Mouse (Mus musculus): ENCODE measurements at regions not wholly inside any gene's neighbourhood (a gene's known extent, or its start where the extent isn't known, plus 50 kb on each side); places are given as distances from the start of the nearest gene placed in this dataset.

- ATAC-seq (ENCODE audit: low read depth) = no peak
- WGBS = 46% methylated on average over 5 of the region's 5 CpGs
- no peak for DNase-seq (ENCODE audit: low spot score)
- Histone ChIP-seq H3K4me1 (ENCODE audit: control insufficient read depth, insufficient read depth, low read length) (no peaks in the 10 kb centered on the region), H3K36me3 (ENCODE audit: control insufficient read depth, insufficient read depth, low read length) (no peaks in the 10 kb centered on the region), H3K4me2 (ENCODE audit: low read depth, low read length) (no peak overlapping the region), H3K4me3 (ENCODE audit: low read depth, low read length) (no peak overlapping the region), H3K27ac (replicated peaks; ENCODE audit: low read depth, low read length) (no peak overlapping the region), H3K9me3 (ENCODE audit: control insufficient read depth, low read length) (0 out of 2 replicates have a peak, but pooled peaks cover 5% of the 10 kb centered on the region), H3K9ac (ENCODE audit: low read depth, low read length) (no peak overlapping the region), H3K27me3 (replicated peaks; ENCODE audit: control insufficient read depth, insufficient read depth, low read length) (no peaks in the 10 kb centered on the region)
Observed at GRCm38 (mm10) chr19:44626261-44626660, 63.6 kb downstream of the Hif1an start.

DNA sequence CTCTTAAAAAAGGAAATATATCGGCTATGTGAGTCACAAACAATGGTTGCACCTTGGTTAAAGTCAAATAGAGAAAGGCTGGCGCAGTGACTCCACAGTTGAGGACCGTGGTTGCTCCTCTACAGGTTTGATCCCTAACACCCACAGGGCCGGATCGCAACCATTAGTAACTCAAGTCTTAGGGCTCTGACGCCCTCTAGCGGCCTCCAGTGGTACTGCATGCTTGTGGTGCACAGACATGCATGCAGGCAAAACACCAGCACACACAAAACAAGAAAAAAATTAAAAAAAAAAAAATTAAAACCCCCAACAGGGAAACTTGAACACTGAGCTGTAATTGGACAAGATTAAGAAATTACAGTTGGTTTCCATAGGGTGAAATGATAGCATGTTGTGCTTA, 67.1 kb downstream of the Hif1an start:
- ATAC-seq (ENCODE audit: low read depth) = no peak
- Histone ChIP-seq H3K36me3 (ENCODE audit: control insufficient read depth, insufficient read depth, low read length) (no peaks in the 10 kb centered on the region), H3K4me1 (ENCODE audit: control insufficient read depth, insufficient read depth, low read length) (no peaks in the 10 kb centered on the region), H3K4me2 (ENCODE audit: low read depth, low read length) (no peak overlapping the region), H3K27me3 (replicated peaks; ENCODE audit: control insufficient read depth, insufficient read depth, low read length) (peaks cover 6% of the 10 kb centered on the region; the same call in 1 of the 2 replicates), H3K27ac (replicated peaks; ENCODE audit: low read depth, low read length) (no peak overlapping the region), H3K4me3 (ENCODE audit: low read depth, low read length) (no peak overlapping the region), H3K9me3 (ENCODE audit: control insufficient read depth, low read length) (0 out of 2 replicates have a peak, but pooled peaks cover 5% of the 10 kb centered on the region), H3K9ac (ENCODE audit: low read depth, low read length) (no peak overlapping the region)
- WGBS = 64% methylated on average over 7 of the region's 7 CpGs
- DNase-seq (ENCODE audit: low spot score) = no peak

DNA sequence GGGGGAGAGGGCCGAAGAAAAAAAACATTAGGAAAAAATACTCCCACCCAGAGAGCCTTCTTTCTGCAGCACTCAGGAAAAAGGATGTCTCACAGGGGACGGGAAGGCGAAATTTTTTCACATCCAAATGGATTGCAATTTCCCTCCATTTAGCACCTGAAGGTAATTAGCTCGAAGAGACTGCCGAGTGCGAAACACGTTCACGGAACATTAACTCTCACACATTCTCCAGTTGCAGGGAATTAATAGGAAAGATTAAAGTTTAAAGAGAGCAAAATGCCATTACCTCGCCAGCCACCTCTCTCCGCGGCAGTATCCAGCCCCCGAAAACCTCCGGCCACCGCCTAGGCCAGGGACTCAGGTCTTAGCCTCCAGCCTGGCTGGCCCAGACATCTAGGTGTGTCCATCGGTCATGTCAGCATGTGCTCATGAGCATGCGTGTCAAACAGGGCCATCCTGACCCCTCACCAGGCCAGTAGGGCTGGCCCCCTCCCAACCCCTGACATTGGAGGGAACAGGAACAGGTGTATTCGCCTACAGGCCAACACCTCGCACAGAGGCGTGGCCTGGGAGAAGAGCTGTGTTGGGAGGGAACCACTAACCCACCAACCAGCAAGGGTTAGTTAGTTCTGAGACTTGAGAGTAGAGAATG, 68.8 kb downstream of the Hif1an start:
- 71% methylated on average over 19 of the region's 19 CpGs for WGBS
- H3K27me3 ChIP-seq (replicated peaks; ENCODE audit: control insufficient read depth, insufficient read depth, low read length) = peaks cover 6% of the 10 kb centered on the region; the same call in 1 of the 2 replicates

GRCm38 (mm10) chr19:44637145-44637719, 74.6 kb downstream of the Hif1an start:
- H3K4me3 ChIP-seq (ENCODE audit: low read depth, low read length) = no peak overlapping the region
- ATAC-seq (ENCODE audit: low read depth) (no peak), DNase-seq (ENCODE audit: low spot score) (no peak)
- WGBS = 58% methylated on average over 9 of the region's 9 CpGs
- H3K27ac ChIP-seq (replicated peaks; ENCODE audit: low read depth, low read length) = no peak overlapping the region
- peaks cover 4% of the 10 kb centered on the region; the same call in 1 of the 2 replicates for H3K4me1 ChIP-seq (ENCODE audit: control insufficient read depth, insufficient read depth, low read length)
- H3K4me2 ChIP-seq (ENCODE audit: low read depth, low read length) = no peak overlapping the region
- H3K36me3 ChIP-seq (ENCODE audit: control insufficient read depth, insufficient read depth, low read length) = no peaks in the 10 kb centered on the region
- H3K9me3 ChIP-seq (ENCODE audit: control insufficient read depth, low read length) = no peaks in the 10 kb centered on the region
- no peak overlapping the region for H3K9ac ChIP-seq (ENCODE audit: low read depth, low read length)
- H3K27me3 ChIP-seq (replicated peaks; ENCODE audit: control insufficient read depth, insufficient read depth, low read length) = peaks cover 40% of the 10 kb centered on the region

More for the DNA sequence above, 68.8 kb downstream of the Hif1an start:
- 0 out of 2 replicates have a peak, but pooled peaks cover 5% of the 10 kb centered on the region for H3K9me3 ChIP-seq (ENCODE audit: control insufficient read depth, low read length)
- H3K4me1 ChIP-seq (ENCODE audit: control insufficient read depth, insufficient read depth, low read length) = no peaks in the 10 kb centered on the region
- no peak overlapping the region for H3K4me2 ChIP-seq (ENCODE audit: low read depth, low read length)
- DNase-seq (ENCODE audit: low spot score) (no peak), ATAC-seq (ENCODE audit: low read depth) (no peak)
- no peaks in the 10 kb centered on the region for H3K36me3 ChIP-seq (ENCODE audit: control insufficient read depth, insufficient read depth, low read length)
- no peak overlapping the region for H3K27ac ChIP-seq (replicated peaks; ENCODE audit: low read depth, low read length)
- no peak overlapping the region for H3K9ac ChIP-seq (ENCODE audit: low read depth, low read length)
- no peak overlapping the region for H3K4me3 ChIP-seq (ENCODE audit: low read depth, low read length)

GRCm38 (mm10) chr19:44640021-44640420, 77.4 kb downstream of the Hif1an start:
- Histone ChIP-seq H3K9me3 (ENCODE audit: control insufficient read depth, low read length) (no peaks in the 10 kb centered on the region), H3K4me3 (ENCODE audit: low read depth, low read length) (peak overlapping the region; percentile 28), H3K9ac (ENCODE audit: low read depth, low read length) (0 out of 2 replicates have a peak overlapping the region, but pooled peaks have one; percentile 20), H3K27ac (replicated peaks; ENCODE audit: low read depth, low read length) (no peak overlapping the region), H3K27me3 (replicated peaks; ENCODE audit: control insufficient read depth, insufficient read depth, low read length) (peaks cover 41% of the 10 kb centered on the region), H3K36me3 (ENCODE audit: control insufficient read depth, insufficient read depth, low read length) (no peaks in the 10 kb centered on the region), H3K4me1 (ENCODE audit: control insufficient read depth, insufficient read depth, low read length) (peaks cover 4% of the 10 kb centered on the region; the same call in 1 of the 2 replicates), H3K4me2 (ENCODE audit: low read depth, low read length) (peak overlapping the region; percentile 54)
- DNase-seq (ENCODE audit: low spot score) = peak; percentile 13
- ATAC-seq (ENCODE audit: low read depth) = no peak
- WGBS = under 1% methylated on average over 26 of the region's 26 CpGs

GRCm38 (mm10) chr19:44640551-44640950, 77.9 kb downstream of the Hif1an start:
- WGBS = 0% methylated on average over 1 of the region's 1 CpGs
- Histone ChIP-seq H3K27me3 (replicated peaks; ENCODE audit: control insufficient read depth, insufficient read depth, low read length) (peaks cover 41% of the 10 kb centered on the region), H3K4me2 (ENCODE audit: low read depth, low read length) (peak overlapping the region; percentile 54), H3K4me1 (ENCODE audit: control insufficient read depth, insufficient read depth, low read length) (peaks cover 4% of the 10 kb centered on the region; the same call in 1 of the 2 replicates), H3K9ac (ENCODE audit: low read depth, low read length) (no peak overlapping the region), H3K4me3 (ENCODE audit: low read depth, low read length) (peak overlapping the region; percentile 28), H3K36me3 (ENCODE audit: control insufficient read depth, insufficient read depth, low read length) (no peaks in the 10 kb centered on the region), H3K9me3 (ENCODE audit: control insufficient read depth, low read length) (no peaks in the 10 kb centered on the region), H3K27ac (replicated peaks; ENCODE audit: low read depth, low read length) (no peak overlapping the region)
- ATAC-seq (ENCODE audit: low read depth) (no peak), DNase-seq (ENCODE audit: low spot score) (no peak)

DNA sequence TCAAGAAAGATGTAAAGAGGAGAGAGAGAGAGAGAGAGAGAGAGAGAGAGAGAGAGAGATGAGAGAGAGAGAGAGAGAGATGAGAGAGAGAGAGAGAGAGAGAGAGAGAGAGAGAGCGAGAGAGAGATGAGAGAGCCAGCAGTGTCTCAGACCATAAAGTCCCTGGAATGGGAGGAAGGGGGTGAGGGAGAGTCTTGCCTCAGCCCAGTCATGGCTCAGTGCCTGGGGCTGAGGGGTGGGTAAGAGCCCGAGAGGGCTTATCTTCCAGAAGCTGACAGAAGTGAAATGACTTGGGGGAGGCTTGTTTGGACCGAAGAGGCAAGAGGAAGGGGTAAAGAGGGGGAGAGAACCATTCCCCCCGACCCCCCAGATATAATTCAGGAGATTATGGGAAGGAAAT, 79.6 kb downstream of the Hif1an start:
- WGBS = 59% methylated on average over 4 of the region's 4 CpGs
- H3K36me3 ChIP-seq (ENCODE audit: control insufficient read depth, insufficient read depth, low read length) = no peaks in the 10 kb centered on the region
- H3K9ac ChIP-seq (ENCODE audit: low read depth, low read length) = no peak overlapping the region
- H3K4me3 ChIP-seq (ENCODE audit: low read depth, low read length) = no peak overlapping the region
- no peaks in the 10 kb centered on the region for H3K9me3 ChIP-seq (ENCODE audit: control insufficient read depth, low read length)
- H3K4me1 ChIP-seq (ENCODE audit: control insufficient read depth, insufficient read depth, low read length) = peaks cover 4% of the 10 kb centered on the region; the same call in 1 of the 2 replicates
- DNase-seq (ENCODE audit: low spot score) = no peak
- no peak overlapping the region for H3K4me2 ChIP-seq (ENCODE audit: low read depth, low read length)
- H3K27ac ChIP-seq (replicated peaks; ENCODE audit: low read depth, low read length) = no peak overlapping the region
- peaks cover 49% of the 10 kb centered on the region for H3K27me3 ChIP-seq (replicated peaks; ENCODE audit: control insufficient read depth, insufficient read depth, low read length)
- no peak for ATAC-seq (ENCODE audit: low read depth)

GRCm38 (mm10) chr19:44644376-44644775, 81.7 kb downstream of the Hif1an start:
- H3K4me3 ChIP-seq (ENCODE audit: low read depth, low read length) = no peak overlapping the region
- H3K27me3 ChIP-seq (replicated peaks; ENCODE audit: control insufficient read depth, insufficient read depth, low read length) = peaks cover 56% of the 10 kb centered on the region
- 29% methylated on average over 3 of the region's 3 CpGs for WGBS
- no peak overlapping the region for H3K9ac ChIP-seq (ENCODE audit: low read depth, low read length)
- no peak for ATAC-seq (ENCODE audit: low read depth)
- H3K9me3 ChIP-seq (ENCODE audit: control insufficient read depth, low read length) = no peaks in the 10 kb centered on the region
- no peak overlapping the region for H3K4me2 ChIP-seq (ENCODE audit: low read depth, low read length)
- H3K36me3 ChIP-seq (ENCODE audit: control insufficient read depth, insufficient read depth, low read length) = no peaks in the 10 kb centered on the region
- no peak for DNase-seq (ENCODE audit: low spot score)
- no peak overlapping the region for H3K27ac ChIP-seq (replicated peaks; ENCODE audit: low read depth, low read length)
- H3K4me1 ChIP-seq (ENCODE audit: control insufficient read depth, insufficient read depth, low read length) = peaks cover 4% of the 10 kb centered on the region; the same call in 1 of the 2 replicates
